Mouse (Mus musculus): Measurements from ENCODE around the gene Gstm5.
"Not testable (repeated sequence)": the region's sequence is repeated elsewhere in the genome, so short reads cannot be mapped to it uniquely, and the experiment has no call there.

Gene Gstm5

GRCm38 (mm10) chr3:107895720-107896569, at the start of gene Gstm5:
TSS of gene Gstm5 (plus strand) at chr3:107895821.
- peak; percentile 86 to 87 for DNase-seq

GRCm38 (mm10) chr3:107846175-107846574, 49.4 kb upstream of the Gstm5 start:
- DNase-seq: no peak

GRCm38 (mm10) chr3:107846835-107847234, 48.8 kb upstream of the Gstm5 start:
- no peak for DNase-seq

- no peak for DNase-seq
Measured at GRCm38 (mm10) chr3:107848126-107848525, 47.5 kb upstream of the Gstm5 start.

- DNase-seq: no peak
Measured at GRCm38 (mm10) chr3:107849000-107849692, 46.5 kb upstream of the Gstm5 start.

- DNase-seq: no peak
Measured at GRCm38 (mm10) chr3:107849693-107850031, 46.0 kb upstream of the Gstm5 start.

GRCm38 (mm10) chr3:107850418-107851031, 45.1 kb upstream of the Gstm5 start:
- peak; percentile 77 to 90 for DNase-seq

GRCm38 (mm10) chr3:107852786-107853185, 42.8 kb upstream of the Gstm5 start:
- peak; percentile 27 to 40 for DNase-seq

- no peak for DNase-seq
Measured at GRCm38 (mm10) chr3:107853232-107854181, 42.1 kb upstream of the Gstm5 start.

GRCm38 (mm10) chr3:107855368-107855767, 40.3 kb upstream of the Gstm5 start:
- no peak for DNase-seq

GRCm38 (mm10) chr3:107857646-107858045, 38.0 kb upstream of the Gstm5 start:
- DNase-seq: no peak

GRCm38 (mm10) chr3:107861483-107861882, 34.1 kb upstream of the Gstm5 start:
- DNase-seq: not testable (repeated sequence)

- DNase-seq: no peak
Measured at GRCm38 (mm10) chr3:107862471-107862870, 33.1 kb upstream of the Gstm5 start.

GRCm38 (mm10) chr3:107863471-107863870, 32.1 kb upstream of the Gstm5 start:
- no peak for DNase-seq

GRCm38 (mm10) chr3:107863898-107864603, 31.6 kb upstream of the Gstm5 start:
- peak; percentile 89 to 91 for DNase-seq

- DNase-seq: no peak
Measured at GRCm38 (mm10) chr3:107865364-107866091, 30.1 kb upstream of the Gstm5 start.

- peak; percentile 79 to 88 for DNase-seq
Measured at GRCm38 (mm10) chr3:107867086-107867485, 28.5 kb upstream of the Gstm5 start.

- no peak for DNase-seq
Measured at GRCm38 (mm10) chr3:107868452-107868851, 27.2 kb upstream of the Gstm5 start.

GRCm38 (mm10) chr3:107869097-107869496, 26.5 kb upstream of the Gstm5 start:
- no peak for DNase-seq

GRCm38 (mm10) chr3:107869925-107870324, 25.7 kb upstream of the Gstm5 start:
- no peak for DNase-seq

Data from lung, postnatal 4 days (tissue).